Mouse (Mus musculus) lung, postnatal 0 days (tissue): ENCODE results near the gene 2310034G01Rik. TPM values are rescaled to one million over a fixed set of nuclear protein-coding genes. Genes with fewer than 3 reads are reported as not detected.

Source experiments
- ATAC-seq: fragments of 200-750 bp; cut with Nextera tagmentation; 2 replicates; pipeline ENCODE4 v1.8.0; 2017; ENCODE audit warnings: moderate library complexity
- DNase-seq: peaks from one replicate; pipeline ENCODE4 v3.0.0-alpha.2; 2016; ENCODE audit warnings: low spot score
- H3K27ac ChIP-seq: fragments of 300-500 bp; sonication (generic); 2 replicates; pipeline ENCODE4 v1.5.1; 2014; ENCODE audit warnings: antibody characterized with exemption, mild to moderate bottlenecking, low read length, mixed read lengths
- H3K27me3 ChIP-seq: fragments of 300-500 bp; sonication (generic); replicated peaks from 2 replicates; pipeline ENCODE4 v1.6.1; 2014; ENCODE audit warnings: low read length, mixed read lengths; ENCODE audit not compliant: insufficient read depth
- H3K36me3 ChIP-seq: fragments of 300-500 bp; sonication (generic); 2 replicates; pipeline ENCODE4 v1.6.1; 2014; ENCODE audit warnings: low read length, mixed read lengths; ENCODE audit not compliant: insufficient read depth
- H3K4me1 ChIP-seq: fragments of 300-500 bp; sonication (generic); 2 replicates; pipeline ENCODE4 v1.6.1; 2014; ENCODE audit warnings: antibody characterized with exemption, low read depth, low read length, mixed read lengths; ENCODE audit not compliant: insufficient read depth
- H3K4me2 ChIP-seq: fragments of 300-500 bp; sonication (generic); replicated peaks from 2 replicates; pipeline ENCODE4 v1.6.1; 2014; ENCODE audit warnings: low read depth, mild to moderate bottlenecking, low read length, moderate library complexity, mixed read lengths
- H3K4me3 ChIP-seq: fragments of 300-500 bp; sonication (generic); 2 replicates; pipeline ENCODE4 v1.5.1; 2014; ENCODE audit warnings: low read depth, low read length
- H3K9ac ChIP-seq: fragments of 300-500 bp; sonication (generic); replicated peaks from 2 replicates; pipeline ENCODE4 v1.6.1; 2014; ENCODE audit warnings: low read depth, mild to moderate bottlenecking
- H3K9me3 ChIP-seq: fragments of 300-500 bp; sonication (generic); 2 replicates; pipeline ENCODE4 v1.6.1; 2016; ENCODE audit warnings: low read length, mixed read lengths
- CTCF ChIP-seq: IDR thresholded peaks from 2 replicates; pipeline ENCODE4 v1.5.1; 2016; ENCODE audit warnings: antibody characterized with exemption, mild to moderate bottlenecking
- EP300 ChIP-seq: IDR thresholded peaks from 2 replicates; pipeline ENCODE4 v1.6.1; 2016; ENCODE audit warnings: antibody characterized with exemption, mild to moderate bottlenecking, control low read depth
- WGBS: fragments of 180-500 bp; shearing (Covaris S2); extraction: QIAGEN DNeasy Blood & Tissue Kit; methylation state at CpG from one replicate; pipeline ENCODE4 v1.1.7; 2014; 5-methylcytosine and 5-hydroxymethylcytosine counted together
- polyA plus RNA-seq: library from polyadenylated mRNA; unstranded; fragments of >200 nt; fragmentation: Nextera tagmentation; extraction: Ambion mirVana; gene quantifications from 2 replicates; pipeline ENCODE4 v1.2.1, GENCODE M21; 2015

2310034G01Rik gene
- polyA plus RNA-seq, 1 experiment from 2014 or later, result 5.0 TPM

GRCm38 (mm10) chr19:46308706-46309435 is 41.2 kb downstream of the 2310034G01Rik start:
- peaks cover 2% of the 10 kb centered on the region for H3K27me3 ChIP-seq
- TF ChIP-seq EP300 (no peak), CTCF (peak; percentile 99)
- peaks cover 6% of the 10 kb centered on the region; the same call in 1 of the 2 replicates for H3K4me1 ChIP-seq
- peak overlapping the region; percentile 16; the same call in 1 of the 2 replicates for H3K4me3 ChIP-seq
- no peak overlapping the region for H3K9ac ChIP-seq
- H3K36me3 ChIP-seq, result peaks cover 24% of the 10 kb centered on the region
- DNase-seq (peak; percentile 88), ATAC-seq (0 out of 2 replicates have a peak, but pooled peaks have one; percentile 3)
- H3K4me2 ChIP-seq, result peak overlapping the region; percentile 56
- WGBS, result 1% methylated on average over 42 of the region's 47 CpGs
- no peaks in the 10 kb centered on the region for H3K9me3 ChIP-seq
- no peak overlapping the region for H3K27ac ChIP-seq

GRCm38 (mm10) chr19:46308303-46308702 is 41.8 kb downstream of the 2310034G01Rik start:
- Histone ChIP-seq H3K9ac (no peak overlapping the region), H3K9me3 (no peaks in the 10 kb centered on the region), H3K4me2 (no peak overlapping the region), H3K4me1 (peaks cover 6% of the 10 kb centered on the region; the same call in 1 of the 2 replicates), H3K4me3 (no peak overlapping the region), H3K36me3 (peaks cover 24% of the 10 kb centered on the region), H3K27me3 (no peaks in the 10 kb centered on the region), H3K27ac (no peak overlapping the region)
- 75% methylated on average over 16 of the region's 16 CpGs for WGBS
- TF ChIP-seq EP300 (no peak), CTCF (no peak)
- no peak for DNase-seq
- no peak for ATAC-seq

- H3K9ac ChIP-seq, result no peak overlapping the region
- DNase-seq, result no peak
- peaks cover 6% of the 10 kb centered on the region; the same call in 1 of the 2 replicates for H3K4me1 ChIP-seq
- TF ChIP-seq CTCF (no peak), EP300 (no peak)
- WGBS, result 85% methylated on average over 16 of the region's 16 CpGs
- no peaks in the 10 kb centered on the region for H3K9me3 ChIP-seq
- no peak overlapping the region for H3K4me2 ChIP-seq
- no peak overlapping the region for H3K4me3 ChIP-seq
- no peaks in the 10 kb centered on the region for H3K27me3 ChIP-seq
- H3K36me3 ChIP-seq, result peaks cover 24% of the 10 kb centered on the region
- H3K27ac ChIP-seq, result no peak overlapping the region
- no peak for ATAC-seq
Measured at GRCm38 (mm10) chr19:46307781-46308180, 42.3 kb downstream of the 2310034G01Rik start.

GRCm38 (mm10) chr19:46306751-46307289 is 43.3 kb downstream of the 2310034G01Rik start:
- 93% methylated on average over 9 of the region's 9 CpGs for WGBS
- no peak overlapping the region for H3K27ac ChIP-seq
- no peaks in the 10 kb centered on the region for H3K27me3 ChIP-seq
- no peak for DNase-seq
- H3K9ac ChIP-seq, result no peak overlapping the region
- no peak overlapping the region for H3K4me3 ChIP-seq
- peaks cover 6% of the 10 kb centered on the region; the same call in 1 of the 2 replicates for H3K4me1 ChIP-seq
- peaks cover 21% of the 10 kb centered on the region for H3K36me3 ChIP-seq
- no peaks in the 10 kb centered on the region for H3K9me3 ChIP-seq
- TF ChIP-seq CTCF, result no peak
- TF ChIP-seq EP300, result no peak
- no peak for ATAC-seq
- H3K4me2 ChIP-seq, result no peak overlapping the region

GRCm38 (mm10) chr19:46306268-46306610 is 43.9 kb downstream of the 2310034G01Rik start:
- whole genome bisulfite sequencing, result 56% methylated on average over 5 of the region's 5 CpGs
- peaks cover 6% of the 10 kb centered on the region; the same call in 1 of the 2 replicates for H3K4me1 ChIP-seq
- peak overlapping the region; percentile 99 for H3K4me2 ChIP-seq
- peak overlapping the region; percentile 89; the same call in 1 of the 2 replicates for H3K27ac ChIP-seq
- H3K9ac ChIP-seq, result peak overlapping the region; percentile 69
- no peak for DNase-seq
- peak overlapping the region; percentile 74 for H3K4me3 ChIP-seq
- no peaks in the 10 kb centered on the region for H3K9me3 ChIP-seq
- TF ChIP-seq CTCF (no peak), EP300 (no peak)
- ATAC-seq, result no peak
- peaks cover 15% of the 10 kb centered on the region; the same call in 1 of the 2 replicates for H3K36me3 ChIP-seq
- H3K27me3 ChIP-seq, result no peaks in the 10 kb centered on the region

- Histone ChIP-seq H3K36me3 (peaks cover 9% of the 10 kb centered on the region; the same call in 1 of the 2 replicates), H3K4me3 (peak overlapping the region; percentile 74), H3K27ac (peak overlapping the region; percentile 89), H3K4me1 (peaks cover 6% of the 10 kb centered on the region; the same call in 1 of the 2 replicates), H3K9me3 (no peaks in the 10 kb centered on the region), H3K27me3 (no peaks in the 10 kb centered on the region), H3K9ac (peak overlapping the region; percentile 69), H3K4me2 (peak overlapping the region; percentile 99)
- TF ChIP-seq CTCF (no peak), EP300 (no peak)
- 0% methylated on average over 28 of the region's 43 CpGs for WGBS
- ATAC-seq (peak; percentile 75), DNase-seq (peak; percentile 94)
Measured at GRCm38 (mm10) chr19:46305432-46306267, 44.5 kb downstream of the 2310034G01Rik start.
